Mouse (Mus musculus) embryonic fibroblast, embryonic 13.5 days (primary cell): ENCODE measurements around the gene Lmtk2.

ENCODE experiments used
- CTCF ChIP-seq: IDR thresholded peaks from 2 replicates; pipeline ENCODE4 v1.5.1; 2011; ENCODE audit warnings: mild to moderate bottlenecking, control low read depth, low read length, moderate library complexity, borderline replicate concordance; ENCODE audit not compliant: insufficient read depth
- POLR2A ChIP-seq: IDR thresholded peaks from 2 replicates; pipeline ENCODE4 v1.6.1; 2011; ENCODE audit warnings: low read depth, mild to moderate bottlenecking, control low read depth, low read length, moderate library complexity

GRCm38 (mm10) chr5:144098640-144098929 lies 1.7 kb upstream of the Lmtk2 start:
- TF ChIP-seq CTCF, result no peak
- no peak for TF ChIP-seq POLR2A
